Mouse (Mus musculus): Measurements from ENCODE around the gene Cldn24. TPM values are rescaled to one million over a fixed set of nuclear protein-coding genes. Genes with fewer than 3 reads are reported as not detected.
"Not testable (repeated sequence)": the region's sequence is repeated elsewhere in the genome, so short reads cannot be mapped to it uniquely, and the experiment has no call there.

Gene Cldn24
- total RNA-seq (2014; fragmentation: Nextera tagmentation) (not detected in 2 replicates), total RNA-seq (2017) (not detected in 2 replicates)

- ATAC-seq (replicated peaks; ENCODE audit: low FRiP score, low TSS enrichment, poor library complexity, severe bottlenecking) = no peak
These were observed at the start of gene Cldn24 for GRCm38 (mm10) chr8:47821843-47822242. Gene Cldn24, plus strand, starts transcription at chr8:47822143.

DNA sequence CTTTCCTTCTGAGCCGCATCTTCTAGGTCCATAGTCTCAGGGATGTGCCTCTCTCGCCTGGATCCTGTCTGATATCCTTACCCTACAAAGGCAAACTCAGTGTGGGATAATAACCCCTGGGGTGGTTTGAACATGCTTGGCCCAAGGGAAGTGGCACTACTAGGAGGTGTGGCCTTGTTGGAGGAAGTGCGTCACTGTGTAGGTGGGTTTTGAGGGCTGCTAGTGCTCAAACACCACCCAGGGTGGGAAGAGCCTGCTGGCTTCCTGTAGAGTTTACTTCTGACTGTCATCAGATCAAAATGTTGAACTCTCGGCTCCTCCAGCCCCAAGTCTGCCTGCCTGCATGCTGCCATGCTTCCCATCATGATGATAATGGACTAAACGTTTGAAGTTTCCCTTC, 49.0 kb upstream of the Cldn24 start:
- no peak for ATAC-seq (replicated peaks; ENCODE audit: low FRiP score, low TSS enrichment, poor library complexity, severe bottlenecking)

DNA sequence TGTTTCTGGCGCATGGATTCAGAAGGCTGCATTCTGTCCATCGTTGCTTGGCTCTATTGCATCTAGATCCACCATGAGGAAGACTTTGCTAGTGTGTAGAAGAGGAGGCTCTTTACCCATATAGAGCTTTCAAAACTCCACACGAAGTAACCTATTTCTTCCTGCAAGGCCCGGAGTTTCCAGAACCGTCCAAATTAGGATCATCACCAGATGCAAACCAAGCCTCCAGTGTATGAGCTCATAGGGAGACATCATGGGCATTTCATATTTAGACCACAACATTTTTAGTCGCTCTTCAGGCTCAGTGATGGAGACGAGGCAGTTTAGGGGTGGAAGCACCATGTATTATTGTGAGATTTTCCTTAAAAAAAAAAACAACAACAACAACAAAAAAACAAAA, 44.5 kb upstream of the Cldn24 start:
- ATAC-seq (replicated peaks; ENCODE audit: low FRiP score, low TSS enrichment, poor library complexity, severe bottlenecking) = no peak

DNA sequence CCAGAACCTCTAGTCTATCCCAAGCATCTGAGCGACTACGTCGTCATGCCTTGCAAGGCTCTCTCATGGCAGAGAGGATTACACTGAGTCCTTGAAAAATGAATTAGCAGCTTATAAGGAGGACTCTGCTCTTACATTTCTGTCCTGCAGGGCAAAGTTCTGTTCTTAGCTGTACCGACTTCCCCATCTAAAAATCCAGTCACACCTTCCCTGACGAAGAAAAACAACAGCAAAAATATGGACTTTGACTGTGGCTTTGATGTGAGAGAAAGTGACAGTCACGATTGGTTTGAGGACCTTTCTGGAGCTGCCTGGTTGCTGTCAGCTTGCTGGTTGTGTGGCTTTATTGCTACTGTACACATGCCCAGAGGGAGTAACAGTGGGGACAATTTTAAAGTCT, 42.4 kb upstream of the Cldn24 start:
- no peak for ATAC-seq (replicated peaks; ENCODE audit: low FRiP score, low TSS enrichment, poor library complexity, severe bottlenecking)

- ATAC-seq (replicated peaks; ENCODE audit: low FRiP score, low TSS enrichment, poor library complexity, severe bottlenecking) = no peak
These were observed 40.1 kb upstream of the Cldn24 start for GRCm38 (mm10) chr8:47781881-47782280.

DNA sequence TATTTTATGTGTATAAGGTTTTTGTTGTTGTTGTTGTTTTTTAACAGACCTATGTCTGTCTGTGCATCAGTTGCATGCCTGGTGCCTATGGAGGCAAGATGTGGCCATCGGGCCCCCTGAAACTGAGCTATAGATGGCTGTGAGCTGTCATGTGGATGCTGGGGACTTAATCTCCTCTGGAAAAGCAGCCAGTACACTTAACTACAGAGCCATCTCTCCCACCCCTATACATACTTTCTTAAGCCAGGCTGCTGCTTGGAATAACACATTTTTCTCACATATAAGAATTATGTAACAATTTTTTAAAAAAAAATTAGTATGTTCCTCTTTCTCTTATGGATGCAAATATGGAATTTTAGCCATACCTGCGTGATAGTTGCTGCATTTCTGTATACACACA, 38.4 kb upstream of the Cldn24 start:
- ATAC-seq (replicated peaks; ENCODE audit: low FRiP score, low TSS enrichment, poor library complexity, severe bottlenecking) = no peak

DNA sequence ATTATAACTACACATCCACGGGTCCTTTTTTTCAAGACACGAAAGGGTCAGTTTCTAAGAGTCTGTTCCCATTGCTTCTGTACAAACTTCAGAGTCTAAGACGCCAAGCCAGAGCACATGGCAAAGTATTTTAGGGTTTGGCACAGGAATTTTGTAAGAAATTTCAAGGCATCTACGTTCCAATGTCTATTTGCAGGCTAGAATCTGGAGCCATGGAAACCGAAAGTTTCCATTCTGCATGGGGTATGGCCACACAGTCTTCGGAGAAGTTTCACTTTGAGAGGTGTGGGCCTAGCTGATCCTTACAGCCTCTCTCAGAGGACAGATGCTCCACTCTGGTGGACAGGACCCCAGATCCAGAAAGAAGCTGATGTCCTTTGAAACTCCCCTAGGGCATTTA, 38.0 kb upstream of the Cldn24 start:
- ATAC-seq (replicated peaks; ENCODE audit: low FRiP score, low TSS enrichment, poor library complexity, severe bottlenecking) = no peak

GRCm38 (mm10) chr8:47784436-47784835, 37.5 kb upstream of the Cldn24 start:
- ATAC-seq (replicated peaks; ENCODE audit: low FRiP score, low TSS enrichment, poor library complexity, severe bottlenecking) = no peak

DNA sequence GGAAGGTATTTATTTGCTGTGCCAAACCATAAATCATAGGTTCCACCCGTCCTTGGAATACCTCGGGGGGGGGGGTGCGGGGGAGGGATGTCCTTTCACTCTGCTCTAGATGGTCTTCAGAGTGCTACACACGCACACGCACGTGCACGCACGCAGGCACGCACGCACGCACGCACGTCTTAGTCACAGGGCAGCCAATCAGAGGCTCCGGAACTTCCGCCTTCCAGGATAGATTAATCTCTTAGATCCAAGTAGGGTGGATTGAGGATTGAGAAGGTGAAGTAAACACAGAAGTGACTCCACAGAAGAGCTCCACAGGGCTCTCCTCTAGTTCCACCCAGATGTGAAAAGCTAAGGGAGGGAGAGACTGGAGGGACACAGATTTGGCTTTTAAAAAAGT, 35.6 kb upstream of the Cldn24 start:
- no peak for ATAC-seq (replicated peaks; ENCODE audit: low FRiP score, low TSS enrichment, poor library complexity, severe bottlenecking)

DNA sequence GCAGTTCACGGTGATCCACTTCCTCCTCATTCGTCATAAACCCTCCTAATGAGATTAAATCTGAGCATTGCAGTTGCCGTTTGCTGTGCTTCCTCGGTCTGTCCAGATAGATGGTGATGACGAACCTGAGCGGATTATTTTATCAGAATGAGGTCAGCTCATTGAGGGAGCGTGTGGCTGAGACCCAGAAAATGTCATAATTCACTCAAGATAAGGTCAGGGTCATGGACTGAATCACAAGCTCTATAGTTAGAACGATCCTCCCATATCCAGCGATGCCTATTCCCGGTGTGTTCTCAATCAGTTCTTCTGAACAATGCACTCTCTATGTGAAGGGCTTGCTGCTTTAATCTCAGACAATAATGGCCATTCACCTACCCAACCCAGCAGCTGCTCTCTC, 34.2 kb upstream of the Cldn24 start:
- ATAC-seq (replicated peaks; ENCODE audit: low FRiP score, low TSS enrichment, poor library complexity, severe bottlenecking) = no peak

- ATAC-seq (replicated peaks; ENCODE audit: low FRiP score, low TSS enrichment, poor library complexity, severe bottlenecking) = no peak
These were observed 30.0 kb upstream of the Cldn24 start for GRCm38 (mm10) chr8:47791986-47792385.

GRCm38 (mm10) chr8:47799438-47799837, 22.5 kb upstream of the Cldn24 start:
- no peak for ATAC-seq (replicated peaks; ENCODE audit: low FRiP score, low TSS enrichment, poor library complexity, severe bottlenecking)

- ATAC-seq (replicated peaks; ENCODE audit: low FRiP score, low TSS enrichment, poor library complexity, severe bottlenecking) = no peak
These were observed 19.6 kb upstream of the Cldn24 start for GRCm38 (mm10) chr8:47802349-47802748.

DNA sequence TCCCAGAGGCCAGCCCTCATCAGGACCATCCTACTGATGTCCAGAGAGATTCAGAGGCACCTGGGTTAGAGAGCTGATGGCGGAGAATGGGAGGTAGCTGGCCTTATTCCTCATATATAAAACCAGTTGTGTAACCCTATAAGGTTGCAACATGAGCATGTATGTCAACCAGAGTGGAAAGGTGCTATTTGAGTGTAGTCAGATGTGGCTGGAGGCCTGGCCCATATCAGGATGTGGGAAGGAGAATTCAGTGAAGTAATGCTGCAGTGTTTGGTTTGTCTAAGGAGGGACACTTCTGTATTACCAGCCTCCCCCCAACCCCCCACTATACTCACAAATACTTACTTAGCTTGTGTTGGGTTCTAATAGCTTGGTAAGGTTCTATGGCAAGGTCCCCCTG, 17.7 kb upstream of the Cldn24 start:
- ATAC-seq (replicated peaks; ENCODE audit: low FRiP score, low TSS enrichment, poor library complexity, severe bottlenecking) = no peak

- no peak for ATAC-seq (replicated peaks; ENCODE audit: low FRiP score, low TSS enrichment, poor library complexity, severe bottlenecking)
These were observed 11.8 kb upstream of the Cldn24 start for GRCm38 (mm10) chr8:47809970-47810665.

DNA sequence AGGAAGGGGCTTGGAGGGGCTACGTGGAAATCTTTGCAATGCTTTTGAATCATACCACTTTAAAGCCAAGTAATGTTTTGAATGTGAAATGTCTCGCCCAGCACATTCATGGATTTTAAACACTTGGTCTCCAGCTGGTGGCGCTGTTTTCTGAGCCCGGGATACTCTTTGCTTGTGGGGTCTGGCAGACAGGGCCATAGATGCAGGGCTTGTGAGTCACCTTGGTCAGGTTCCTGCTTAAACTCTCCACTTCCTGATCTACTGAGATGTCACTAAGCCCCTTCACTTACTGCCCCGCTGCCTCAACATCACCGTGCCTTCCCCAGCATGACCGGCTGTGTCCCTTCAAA, 11.3 kb upstream of the Cldn24 start:
- ATAC-seq (replicated peaks; ENCODE audit: low FRiP score, low TSS enrichment, poor library complexity, severe bottlenecking) = no peak

- ATAC-seq (replicated peaks; ENCODE audit: low FRiP score, low TSS enrichment, poor library complexity, severe bottlenecking) = no peak
These were observed 10.7 kb upstream of the Cldn24 start for GRCm38 (mm10) chr8:47811221-47811620.

DNA sequence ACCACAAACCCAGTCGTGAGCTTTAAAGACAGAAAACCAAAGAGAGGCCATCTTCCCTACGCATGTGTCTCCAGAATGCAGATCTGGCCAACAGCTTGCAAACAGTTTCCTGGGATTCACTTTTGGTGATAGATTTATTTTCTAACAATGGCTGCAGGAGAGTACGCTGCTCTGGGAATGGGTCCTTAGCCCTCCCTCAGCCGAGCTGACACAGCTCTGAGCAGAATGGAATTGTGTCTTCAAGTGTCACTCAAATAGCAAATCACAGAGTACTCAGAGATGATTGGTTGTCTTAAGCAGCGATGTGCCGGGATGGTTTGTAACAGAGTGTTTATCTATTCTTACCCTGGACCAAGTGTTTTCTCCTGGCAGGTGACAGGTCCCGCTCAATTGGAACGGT, 2.9 kb upstream of the Cldn24 start:
- ATAC-seq (replicated peaks; ENCODE audit: low FRiP score, low TSS enrichment, poor library complexity, severe bottlenecking) = no peak

DNA sequence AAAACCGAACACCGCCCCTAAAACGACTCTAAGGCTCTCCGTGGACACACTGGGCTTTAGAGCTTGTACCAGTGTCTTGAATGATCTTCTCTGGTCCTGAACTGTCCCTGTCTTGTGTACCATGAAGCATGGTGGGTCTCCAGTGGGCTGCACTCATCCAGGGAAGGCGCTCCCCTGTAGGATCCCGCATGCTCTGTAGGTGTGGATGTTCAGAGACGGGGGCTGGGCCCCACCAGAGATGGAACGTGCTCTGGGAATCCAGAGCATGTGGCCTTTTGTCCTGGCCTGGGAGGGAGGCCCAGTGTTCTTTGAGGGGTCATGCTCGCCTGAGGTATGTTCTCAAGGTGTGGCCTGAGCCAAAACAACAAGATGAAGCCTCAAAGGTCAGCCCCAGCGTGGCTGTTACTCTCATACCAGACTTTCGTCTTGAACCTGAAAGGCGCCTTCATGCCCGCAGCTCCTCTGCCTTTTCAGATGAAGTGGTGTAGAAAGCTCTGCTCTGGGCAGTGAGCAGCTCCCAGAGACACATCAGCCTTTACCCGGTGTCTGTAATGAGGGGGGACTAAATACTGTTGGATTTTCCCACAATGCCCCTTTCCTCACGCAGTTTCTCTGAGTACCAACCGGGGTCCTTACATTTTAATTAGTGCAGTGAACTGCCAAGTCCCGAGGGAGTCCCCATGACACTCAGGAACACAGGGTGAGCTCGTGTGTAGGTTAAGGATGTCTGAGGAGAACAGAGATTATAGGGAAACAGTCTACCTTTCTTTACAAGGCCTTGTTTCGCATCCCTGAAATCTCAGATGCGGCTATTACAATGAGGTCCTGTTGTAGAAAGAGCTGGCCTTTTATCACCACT, 800 bp upstream of the Cldn24 start:
- no peak for ATAC-seq (replicated peaks; ENCODE audit: low FRiP score, low TSS enrichment, poor library complexity, severe bottlenecking)

GRCm38 (mm10) chr8:47822541-47822940, 598 bp downstream of the Cldn24 start:
- not testable (repeated sequence) for ATAC-seq (replicated peaks; ENCODE audit: low FRiP score, low TSS enrichment, poor library complexity, severe bottlenecking)

GRCm38 (mm10) chr8:47823777-47824176, 1.8 kb downstream of the Cldn24 start:
- ATAC-seq (replicated peaks; ENCODE audit: low FRiP score, low TSS enrichment, poor library complexity, severe bottlenecking) = no peak
